Mouse (Mus musculus): ENCODE measurements around the gene Scamp2.

DNA sequence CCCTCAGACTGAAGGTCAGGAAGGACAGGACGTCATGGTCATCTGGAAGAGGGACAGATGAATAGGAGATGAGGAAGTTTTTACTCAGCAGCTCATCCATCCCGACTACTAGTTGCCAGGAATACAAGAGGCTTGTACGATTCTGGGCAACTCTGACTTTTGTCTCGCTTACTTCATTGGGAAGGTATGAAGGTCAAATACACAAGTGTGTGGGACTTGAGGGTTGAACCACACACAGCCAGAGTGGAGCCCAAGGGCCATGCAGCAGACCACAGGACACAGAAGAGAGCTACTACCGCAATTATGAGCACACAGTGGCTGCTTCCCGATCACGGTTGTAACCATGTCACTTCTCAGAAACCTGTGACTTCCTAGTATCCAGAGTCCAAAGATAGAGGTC lies 51.8 kb downstream of the Scamp2 start:
- TF ChIP-seq CTCF (IDR thresholded peaks at IDR 0.05; ENCODE audit: control insufficient read depth, insufficient read depth, insufficient replicate concordance, low read depth, low read length) (no peak), POLR2A (IDR thresholded peaks at IDR 0.05; ENCODE audit: control insufficient read depth, low read depth, low read length) (no peak)

Data from testis, adult 2 months (tissue).